Mouse (Mus musculus) hindbrain, embryonic 10.5 days (tissue): Measurements from ENCODE around the gene Glcci1. TPM values are rescaled to one million over a fixed set of nuclear protein-coding genes. Genes with fewer than 3 reads are reported as not detected.

Source experiments
- DNase-seq: peaks from one replicate; pipeline ENCODE4 v3.0.0-alpha.2; 2017; ENCODE audit warnings: low spot score
- H3K27ac ChIP-seq: fragments of 300-500 bp; sonication (generic); 2 replicates; pipeline ENCODE4 v1.5.1; 2016; ENCODE audit warnings: mild to moderate bottlenecking, moderate library complexity
- H3K27me3 ChIP-seq: fragments of 300-500 bp; sonication (generic); 2 replicates; pipeline ENCODE4 v1.6.1; 2016; ENCODE audit warnings: mild to moderate bottlenecking; ENCODE audit not compliant: poor library complexity, insufficient read depth, severe bottlenecking
- H3K36me3 ChIP-seq: fragments of 300-500 bp; sonication (generic); 2 replicates; pipeline ENCODE4 v1.6.1; 2016; ENCODE audit warnings: mild to moderate bottlenecking, moderate library complexity
- H3K4me1 ChIP-seq: fragments of 300-500 bp; sonication (generic); replicated peaks from 2 replicates; pipeline ENCODE4 v1.6.1; 2016; ENCODE audit warnings: mild to moderate bottlenecking
- H3K4me3 ChIP-seq: fragments of 300-500 bp; sonication (generic); 2 replicates; pipeline ENCODE4 v1.5.1; 2016; ENCODE audit warnings: mild to moderate bottlenecking, moderate library complexity
- H3K9me3 ChIP-seq: fragments of 300-500 bp; sonication (generic); 2 replicates; pipeline ENCODE4 v1.6.1; 2016; ENCODE audit warnings: mild to moderate bottlenecking, moderate library complexity
- WGBS: fragments of 180-500 bp; shearing (Covaris S2); methylation state at CpG from one replicate; pipeline ENCODE4 v1.1.7; 2016; 5-methylcytosine and 5-hydroxymethylcytosine counted together
- polyA plus RNA-seq: library from polyadenylated mRNA; unstranded; fragments of >200 nt; fragmentation: Nextera tagmentation; extraction: Ambion mirVana; gene quantifications from 2 replicates; pipeline ENCODE4 v1.2.1, GENCODE M21; 2016

Glcci1 gene
- polyA plus RNA-seq, 1 experiment from 2014 or later = 9.5 TPM

GRCm38 (mm10) chr6:8498961-8499360, 10.4 kb upstream of the Glcci1 start:
- Histone ChIP-seq H3K4me1 (no peaks in the 10 kb centered on the region), H3K4me3 (no peak overlapping the region), H3K27ac (no peak overlapping the region), H3K27me3 (no peaks in the 10 kb centered on the region), H3K9me3 (no peaks in the 10 kb centered on the region; the same call in 1 of the 2 replicates), H3K36me3 (no peaks in the 10 kb centered on the region)
- no peak for DNase-seq
- WGBS = 94% methylated on average over 3 of the region's 3 CpGs

GRCm38 (mm10) chr6:8503953-8504352, 5.4 kb upstream of the Glcci1 start:
- Histone ChIP-seq H3K27ac (no peak overlapping the region), H3K36me3 (no peaks in the 10 kb centered on the region), H3K4me3 (no peak overlapping the region), H3K27me3 (no peaks in the 10 kb centered on the region), H3K4me1 (0 out of 2 replicates have a peak, but pooled peaks cover 5% of the 10 kb centered on the region), H3K9me3 (no peaks in the 10 kb centered on the region; the same call in 1 of the 2 replicates)
- 72% methylated on average over 3 of the region's 3 CpGs for WGBS
- no peak for DNase-seq

GRCm38 (mm10) chr6:8504521-8505228, 4.7 kb upstream of the Glcci1 start:
- no peak overlapping the region for H3K4me3 ChIP-seq
- H3K4me1 ChIP-seq = 0 out of 2 replicates have a peak, but pooled peaks cover 5% of the 10 kb centered on the region
- H3K27ac ChIP-seq = no peak overlapping the region
- no peaks in the 10 kb centered on the region for H3K36me3 ChIP-seq
- DNase-seq = no peak
- 85% methylated on average over 6 of the region's 6 CpGs for WGBS
- H3K27me3 ChIP-seq = no peaks in the 10 kb centered on the region
- no peaks in the 10 kb centered on the region; the same call in 1 of the 2 replicates for H3K9me3 ChIP-seq

- peaks cover 14% of the 10 kb centered on the region for H3K4me1 ChIP-seq
- DNase-seq = no peak
- no peak overlapping the region for H3K4me3 ChIP-seq
- H3K9me3 ChIP-seq = no peaks in the 10 kb centered on the region
- no peaks in the 10 kb centered on the region for H3K27me3 ChIP-seq
- no peaks in the 10 kb centered on the region for H3K36me3 ChIP-seq
- H3K27ac ChIP-seq = no peak overlapping the region
Observed at GRCm38 (mm10) chr6:8506631-8507030, 2.8 kb upstream of the Glcci1 start.

DNA sequence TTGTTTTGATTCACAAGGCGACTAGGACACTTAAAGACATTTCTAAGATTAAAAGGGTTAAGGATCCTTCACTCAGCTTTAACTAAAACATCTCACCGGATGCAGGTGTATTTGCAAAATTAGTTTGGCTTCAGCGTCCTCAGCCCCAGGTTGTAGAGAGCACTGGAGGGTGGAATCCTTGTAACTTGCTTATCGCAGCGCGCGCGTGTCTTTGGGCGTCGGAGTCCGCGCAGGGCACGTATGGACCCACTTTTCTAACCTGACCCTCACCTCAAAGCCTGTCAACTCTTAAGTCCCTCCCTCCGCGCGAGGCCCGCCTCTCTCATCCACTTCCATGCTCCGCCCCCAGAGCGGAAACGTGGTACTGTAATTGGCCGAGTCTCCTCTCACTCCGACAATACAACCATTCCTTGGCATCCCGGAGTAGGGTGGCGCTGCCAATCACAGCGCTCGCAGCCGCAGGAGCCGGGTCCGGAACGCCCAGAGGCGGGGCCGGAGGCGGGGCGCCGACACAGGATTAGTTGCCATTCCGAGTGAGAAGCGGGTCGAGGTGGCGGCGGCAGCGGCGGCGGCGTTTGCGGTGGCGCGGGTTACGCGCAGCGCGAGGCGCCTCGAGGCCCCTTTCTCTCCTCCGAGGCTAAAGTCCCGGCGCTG, 390 bp upstream of the Glcci1 start:
- under 1% methylated on average over 56 of the region's 56 CpGs for WGBS
- Histone ChIP-seq H3K27me3 (no peaks in the 10 kb centered on the region), H3K36me3 (no peaks in the 10 kb centered on the region)

DNA sequence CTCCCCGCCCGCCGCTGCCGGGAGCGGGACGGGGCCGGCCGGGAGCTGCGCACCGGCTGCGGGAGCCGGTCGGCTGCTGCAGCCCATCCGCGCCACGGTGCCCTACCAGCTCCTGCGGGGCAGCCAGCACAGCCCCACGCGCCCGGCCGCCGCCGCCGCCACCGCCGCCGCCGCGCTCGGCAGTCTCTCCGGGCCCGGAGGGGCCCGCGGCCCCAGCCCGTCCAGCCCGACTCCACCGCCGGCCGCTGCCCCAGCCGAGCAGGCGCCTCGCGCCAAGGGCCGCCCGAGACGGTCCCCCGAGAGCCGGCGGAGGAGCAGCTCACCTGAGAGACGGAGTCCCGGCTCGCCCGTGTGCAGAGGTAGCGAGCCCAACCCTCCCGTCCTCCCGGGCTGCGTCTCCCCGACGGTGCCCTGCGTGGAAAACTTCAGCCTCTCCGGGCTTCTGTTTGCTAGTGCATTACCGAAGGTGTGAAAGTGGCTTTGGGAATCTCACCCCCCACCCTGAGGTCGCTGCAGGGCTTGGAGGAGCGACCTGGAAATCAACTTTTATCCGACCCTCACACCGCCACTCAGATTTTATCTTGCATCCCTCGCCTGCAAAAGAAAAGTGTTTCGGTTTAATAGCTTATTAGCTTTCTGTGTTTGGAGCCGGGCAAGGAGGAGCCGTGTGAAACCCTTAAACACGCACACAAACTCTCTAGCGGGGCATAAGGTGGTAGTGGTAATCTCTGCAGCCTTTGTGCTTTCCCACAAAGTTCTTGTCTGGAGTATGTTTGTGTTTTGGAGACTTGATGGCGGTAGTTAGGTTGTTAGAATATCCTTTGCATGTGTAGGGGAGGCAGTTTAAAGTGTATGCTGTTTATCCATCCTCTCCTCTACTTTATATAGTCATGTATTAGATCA, 812 bp downstream of the Glcci1 start:
- Histone ChIP-seq H3K36me3 (no peaks in the 10 kb centered on the region), H3K27ac (peak overlapping the region; percentile 98), H3K4me1 (peaks cover 31% of the 10 kb centered on the region), H3K27me3 (no peaks in the 10 kb centered on the region), H3K4me3 (peak overlapping the region; percentile 94), H3K9me3 (no peaks in the 10 kb centered on the region)
- WGBS = under 1% methylated on average over 63 of the region's 73 CpGs
- DNase-seq = no peak

More for the DNA sequence above, 390 bp upstream of the Glcci1 start:
- Histone ChIP-seq H3K4me1 (peaks cover 31% of the 10 kb centered on the region), H3K27ac (peak overlapping the region; percentile 98), H3K9me3 (no peaks in the 10 kb centered on the region), H3K4me3 (peak overlapping the region; percentile 94)
- DNase-seq = peak; percentile 99

DNA sequence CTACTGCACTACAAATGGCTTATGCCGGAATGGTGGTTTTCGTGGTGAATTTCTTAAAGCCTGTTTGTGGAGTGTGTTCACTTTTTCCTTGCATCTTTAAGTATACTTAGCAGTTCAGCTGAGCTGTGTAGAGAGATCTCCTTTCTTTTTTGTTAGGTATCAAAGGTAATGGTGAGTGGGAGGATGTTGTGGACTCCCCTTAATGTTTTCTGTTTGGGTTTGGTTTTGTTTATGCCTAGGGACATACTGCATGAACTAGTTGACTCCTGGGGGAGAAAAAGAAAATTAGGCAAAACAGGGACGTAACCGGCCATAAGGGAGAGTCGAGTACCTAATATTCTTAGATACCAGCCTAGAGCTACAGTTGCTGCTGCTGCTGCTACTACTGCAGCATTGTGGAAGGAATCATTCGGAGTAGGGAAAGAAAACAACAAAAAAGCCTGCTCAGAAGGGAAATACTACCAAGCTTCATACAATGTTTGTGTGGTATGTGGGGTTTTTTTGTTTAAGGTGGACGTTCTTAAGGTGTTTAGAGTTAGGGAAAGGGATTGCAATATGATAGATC, 1.5 kb downstream of the Glcci1 start:
- H3K4me1 ChIP-seq = peaks cover 31% of the 10 kb centered on the region
- DNase-seq = no peak
- WGBS = 11% methylated on average over 7 of the region's 7 CpGs
- no peaks in the 10 kb centered on the region for H3K27me3 ChIP-seq
- no peaks in the 10 kb centered on the region for H3K9me3 ChIP-seq
- H3K4me3 ChIP-seq = peak overlapping the region; percentile 94
- H3K36me3 ChIP-seq = no peaks in the 10 kb centered on the region
- peak overlapping the region; percentile 98 for H3K27ac ChIP-seq

GRCm38 (mm10) chr6:8511447-8511846, 2.0 kb downstream of the Glcci1 start:
- Histone ChIP-seq H3K36me3 (no peaks in the 10 kb centered on the region), H3K4me3 (peak overlapping the region; percentile 94), H3K27ac (peak overlapping the region; percentile 98), H3K4me1 (peaks cover 31% of the 10 kb centered on the region), H3K9me3 (no peaks in the 10 kb centered on the region), H3K27me3 (no peaks in the 10 kb centered on the region)
- DNase-seq = peak; percentile 7
- WGBS = 26% methylated on average over 3 of the region's 3 CpGs

DNA sequence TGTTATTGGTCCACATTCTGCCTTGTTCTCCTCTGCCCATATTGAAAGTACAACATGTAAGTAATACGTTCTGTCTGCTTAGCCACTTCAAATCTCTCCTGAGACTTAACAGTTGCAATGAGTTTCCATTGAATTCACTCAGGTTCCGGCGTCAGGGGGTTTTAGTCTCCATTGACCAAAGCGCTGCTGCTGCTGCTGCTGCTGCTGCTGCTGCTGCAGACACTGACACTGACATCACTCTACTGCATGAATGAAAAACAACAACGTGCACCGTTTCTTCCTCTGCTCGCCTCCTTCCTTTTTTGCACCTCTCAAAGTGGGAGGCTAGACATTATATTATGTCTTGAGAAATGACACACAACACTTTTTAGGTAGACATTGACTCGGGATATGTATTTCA, 3.0 kb downstream of the Glcci1 start:
- peak overlapping the region; percentile 59; the same call in 1 of the 2 replicates for H3K27ac ChIP-seq
- 26% methylated on average over 8 of the region's 8 CpGs for WGBS

DNA sequence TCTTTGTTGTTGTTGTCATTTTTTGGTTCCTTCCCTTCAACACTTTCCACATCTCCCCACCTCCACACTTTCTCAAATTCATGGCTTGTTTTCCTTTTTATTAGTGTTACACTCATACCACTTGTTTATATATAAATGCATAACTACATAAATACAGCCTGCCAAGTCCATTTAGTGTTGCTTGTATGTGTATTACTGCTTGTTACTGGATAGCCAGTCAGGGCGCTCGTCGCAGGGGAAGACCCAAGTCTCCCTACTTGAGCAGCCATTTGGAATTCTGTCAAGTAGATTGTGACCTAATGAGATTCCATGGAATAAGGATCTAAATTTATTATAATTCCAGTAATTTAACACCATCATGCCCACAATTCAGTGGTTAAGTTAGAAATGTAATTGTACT, 10.3 kb downstream of the Glcci1 start:
- H3K36me3 ChIP-seq = no peaks in the 10 kb centered on the region
- no peaks in the 10 kb centered on the region for H3K27me3 ChIP-seq
- WGBS = 93% methylated on average over 3 of the region's 3 CpGs
- H3K9me3 ChIP-seq = no peaks in the 10 kb centered on the region
- no peaks in the 10 kb centered on the region for H3K4me1 ChIP-seq
- H3K27ac ChIP-seq = no peak overlapping the region
- H3K4me3 ChIP-seq = no peak overlapping the region
- DNase-seq = no peak

More for the DNA sequence above, 3.0 kb downstream of the Glcci1 start:
- DNase-seq = peak; percentile 9
- Histone ChIP-seq H3K9me3 (no peaks in the 10 kb centered on the region), H3K36me3 (no peaks in the 10 kb centered on the region), H3K4me1 (peaks cover 31% of the 10 kb centered on the region), H3K27me3 (no peaks in the 10 kb centered on the region), H3K4me3 (peak overlapping the region; percentile 94)

DNA sequence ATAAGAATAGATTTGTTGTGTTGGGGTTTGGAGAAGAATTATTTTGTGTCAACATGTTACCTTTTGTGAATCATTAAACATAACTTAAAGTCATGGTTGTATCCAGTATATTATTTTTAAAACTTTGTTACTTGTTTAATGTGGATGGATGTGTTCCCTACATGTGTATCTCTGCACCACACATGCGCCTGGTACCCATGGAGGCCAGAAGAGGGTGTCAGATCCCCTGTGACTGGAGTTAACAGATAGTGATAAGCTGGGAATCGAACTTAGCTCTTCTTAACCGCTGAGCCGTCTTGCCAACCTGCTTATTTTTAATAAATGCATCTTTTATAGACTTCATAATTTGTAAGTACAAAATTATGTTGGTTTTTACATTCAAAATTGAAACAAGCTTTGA, 11.8 kb downstream of the Glcci1 start:
- H3K4me1 ChIP-seq = no peaks in the 10 kb centered on the region
- no peaks in the 10 kb centered on the region for H3K36me3 ChIP-seq
- WGBS = 94% methylated on average over 4 of the region's 4 CpGs
- no peak for DNase-seq
- H3K4me3 ChIP-seq = no peak overlapping the region
- no peaks in the 10 kb centered on the region for H3K9me3 ChIP-seq
- no peaks in the 10 kb centered on the region for H3K27me3 ChIP-seq
- no peak overlapping the region for H3K27ac ChIP-seq

- Histone ChIP-seq H3K4me1 (no peaks in the 10 kb centered on the region), H3K36me3 (no peaks in the 10 kb centered on the region), H3K9me3 (no peaks in the 10 kb centered on the region), H3K27me3 (no peaks in the 10 kb centered on the region), H3K27ac (no peak overlapping the region), H3K4me3 (no peak overlapping the region)
- no peak for DNase-seq
- 90% methylated on average over 5 of the region's 5 CpGs for WGBS
Observed at GRCm38 (mm10) chr6:8524717-8525116, 15.3 kb downstream of the Glcci1 start.
